Mouse (Mus musculus) central nervous system, embryonic 18 days (tissue): ENCODE measurements around the gene Spdef. TPM values are rescaled to one million over a fixed set of nuclear protein-coding genes. Genes with fewer than 3 reads are reported as not detected.

Experiments
- polyA plus RNA-seq: library from polyadenylated mRNA; depleted of rRNA; stranded (reverse); fragments of >200 nt; gene quantifications from 2 replicates; pipeline ENCODE4 v1.2.3, GENCODE M21; 2012; rRNA removed

The Spdef gene
- 2.0 and 2.1 TPM in 2 replicates for polyA plus RNA-seq

DNA sequence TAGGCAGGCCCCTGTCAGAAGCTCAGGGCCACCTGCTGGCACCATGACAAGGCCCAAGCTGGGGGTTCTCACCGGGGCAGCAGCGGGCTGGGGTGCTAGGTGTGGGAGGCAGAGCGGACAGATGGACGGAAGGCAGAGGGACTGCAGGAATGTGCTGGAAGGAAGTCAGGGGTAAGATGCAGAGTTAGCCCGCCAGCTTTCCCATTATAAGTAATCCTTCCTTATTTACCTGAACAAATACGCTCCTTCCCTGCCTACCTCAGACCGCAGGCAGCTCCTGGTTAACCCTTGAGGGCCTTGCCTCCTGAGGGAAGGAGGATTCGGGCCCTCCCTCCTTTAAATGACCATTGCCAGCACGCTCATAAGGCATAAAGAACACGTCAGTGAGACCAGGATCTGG is at the start of gene Spdef:
Spdef (minus strand) TSS at position 186 of the 400 bp plus-strand sequence.

Other genes with a start within 250 kb of the Spdef start
- 16.5 and 19.8 TPM in 2 replicates for gene Grm4, start 207.6 kb downstream of the Spdef start, polyA plus RNA-seq
- gene Hmga1, start 172.5 kb downstream of the Spdef start, polyA plus RNA-seq: 77.0 and 80.0 TPM in 2 replicates
- 71.1 and 77.5 TPM in 2 replicates for gene AI413582, start 163.2 kb downstream of the Spdef start, polyA plus RNA-seq
- 343 and 362 TPM in 2 replicates for gene Nudt3, start 105.5 kb downstream of the Spdef start, polyA plus RNA-seq
- 0.14 and 0.29 TPM in 2 replicates for gene RPS10-NUDT3, start 93.7 kb downstream of the Spdef start, polyA plus RNA-seq
- gene Rps10, start 92.3 kb downstream of the Spdef start, polyA plus RNA-seq: 873 and 890 TPM in 2 replicates
- 34.8 and 41.1 TPM in 2 replicates for gene Pacsin1, start 73.4 kb downstream of the Spdef start, polyA plus RNA-seq
- 52.0 and 53.4 TPM in 2 replicates for gene D17Wsu92e, start 91.7 kb upstream of the Spdef start, polyA plus RNA-seq
- gene Snrpc, start 109.2 kb upstream of the Spdef start, polyA plus RNA-seq: 145 and 156 TPM in 2 replicates
- 12.8 and 13.1 TPM in 2 replicates for gene Uhrf1bp1, start 127.5 kb upstream of the Spdef start, polyA plus RNA-seq
- gene Anks1, start 180.4 kb upstream of the Spdef start, polyA plus RNA-seq: 41.8 and 42.5 TPM in 2 replicates
- 42.6 and 47.0 TPM in 2 replicates for gene Taf11, start 180.9 kb upstream of the Spdef start, polyA plus RNA-seq